Mouse (Mus musculus) liver, embryonic 14.5 days (tissue): ENCODE measurements around the gene Lkaaear1. TPM values are rescaled to one million over a fixed set of nuclear protein-coding genes. Genes with fewer than 3 reads are reported as not detected.

Experiments
- ATAC-seq: fragments of 200-750 bp; cut with Nextera tagmentation; 2 replicates; pipeline ENCODE4 v1.8.0; 2017; ENCODE audit warnings: moderate number of reproducible peaks, mild to moderate bottlenecking, moderate library complexity; ENCODE audit not compliant: insufficient read depth
- DNase-seq, 3 experiments: peaks; one replicate each; pipeline ENCODE4 v3.0.0-alpha.2; 2012 to 2013; ENCODE audit warnings: low read depth in 3 of 3, low spot score in 3 of 3
- H3K27ac ChIP-seq: fragments of 300-500 bp; sonication (generic); 2 replicates; pipeline ENCODE4 v1.5.1; 2014; ENCODE audit warnings: moderate library complexity, mild to moderate bottlenecking, control low read depth, inconsistent platforms
- H3K27me3 ChIP-seq: fragments of 300-500 bp; sonication (generic); 2 replicates; pipeline ENCODE4 v1.6.1; 2014; ENCODE audit warnings: mild to moderate bottlenecking, low read length, moderate library complexity; ENCODE audit not compliant: control insufficient read depth, insufficient read depth
- H3K36me3 ChIP-seq: fragments of 300-500 bp; sonication (generic); replicated peaks from 2 replicates; pipeline ENCODE4 v1.6.1; 2014; ENCODE audit warnings: low read depth; ENCODE audit not compliant: control insufficient read depth, insufficient read depth
- H3K4me1 ChIP-seq, 2 experiments: fragments of 200-500 bp in 1 of 2; fragments of 300-500 bp in 1 of 2; sonication (generic) in 1 of 2; replicated peaks; 2 replicates each; pipeline ENCODE4 v1.6.1; 2012 to 2014; ENCODE audit warnings: antibody characterized with exemption in 1 of 2, inconsistent platforms in 1 of 2, low read length in 1 of 2; ENCODE audit not compliant: control insufficient read depth in 2 of 2, insufficient read depth in 2 of 2
- H3K4me2 ChIP-seq: fragments of 300-500 bp; sonication (generic); 2 replicates; pipeline ENCODE4 v1.6.1; 2014; ENCODE audit warnings: low read depth, mild to moderate bottlenecking, control low read depth, moderate library complexity
- H3K4me3 ChIP-seq, 2 experiments: fragments of 200-500 bp in 1 of 2; fragments of 300-500 bp in 1 of 2; sonication (generic) in 1 of 2; 2 replicates each; pipeline ENCODE4 v1.5.1; 2012 to 2014; ENCODE audit warnings: low read depth in 2 of 2, low read length in 2 of 2, mild to moderate bottlenecking in 2 of 2, control low read depth in 1 of 2, inconsistent platforms in 1 of 2, moderate library complexity in 1 of 2; ENCODE audit not compliant: insufficient read depth in 1 of 2
- H3K9ac ChIP-seq: fragments of 300-500 bp; sonication (generic); replicated peaks from 2 replicates; pipeline ENCODE4 v1.6.1; 2014; ENCODE audit warnings: mild to moderate bottlenecking, control low read depth, moderate library complexity
- H3K9me3 ChIP-seq: fragments of 300-500 bp; sonication (generic); 2 replicates; pipeline ENCODE4 v1.6.1; 2016; ENCODE audit warnings: low read length, mixed read lengths; ENCODE audit not compliant: control insufficient read depth
- CTCF ChIP-seq: IDR thresholded peaks from 2 replicates; pipeline ENCODE4 v1.5.1; 2016; ENCODE audit warnings: antibody characterized with exemption, low read depth, control low read depth
- EP300 ChIP-seq: IDR thresholded peaks from 2 replicates; pipeline ENCODE4 v1.6.1; 2016; ENCODE audit warnings: antibody characterized with exemption, low read depth
- WGBS: fragments of 180-500 bp; shearing (Covaris S2); extraction: QIAGEN DNeasy Blood & Tissue Kit; methylation state at CpG from one replicate; pipeline ENCODE4 v1.1.7; 2014; ENCODE audit not compliant: insufficient replicate concordance; 5-methylcytosine and 5-hydroxymethylcytosine counted together
- polyA plus RNA-seq, 2 experiments: library from polyadenylated mRNA; depleted of rRNA in 1 of 2; stranded (reverse) in 1 of 2; unstranded in 1 of 2; fragments of >200 nt; fragmentation: Nextera tagmentation in 1 of 2; extraction: Ambion mirVana in 1 of 2; gene quantifications; 2 replicates each; pipeline versions ENCODE4 v1.2.1 to v1.2.3; 2012 to 2014

The Lkaaear1 gene
- polyA plus RNA-seq, 2 experiments: not detected

GRCm38 (mm10) chr2:181693339-181694280, 4.6 kb downstream of the Lkaaear1 start, which contains the start of gene Rgs19:
Gene Rgs19, minus strand, starts transcription at chr2:181693977.
- H3K36me3 ChIP-seq: no peaks in the 10 kb centered on the region
- no peaks in the 10 kb centered on the region; the same call in 1 of the 2 replicates for H3K27me3 ChIP-seq
- peaks cover 0 to 3% of the 10 kb centered on the region in 2 experiments; a peak in 2 of 4 replicates for H3K4me1 ChIP-seq
- H3K9ac ChIP-seq: peak within 1 kb of the TSS; percentile 40; the same call in 1 of the 2 replicates
- ATAC-seq (peak; percentile 73), DNase-seq (peak in 1 of 3 experiments; percentile 33)
- peak within 1 kb of the TSS; percentile 71 for H3K4me2 ChIP-seq
- H3K27ac ChIP-seq: no peak within 1 kb of the TSS
- H3K4me3 ChIP-seq: peak within 1 kb of the TSS; percentile 51 to 53
- WGBS: under 1% methylated on average over 72 of the region's 75 CpGs
- H3K9me3 ChIP-seq: no peaks in the 10 kb centered on the region
- TF ChIP-seq CTCF (no peak), EP300 (no peak)

GRCm38 (mm10) chr2:181692304-181692703, 5.9 kb downstream of the Lkaaear1 start:
- H3K9me3 ChIP-seq: no peaks in the 10 kb centered on the region
- H3K4me3 ChIP-seq: peak overlapping the region in 1 of 2 experiments; percentile 53; a peak in 1 of 4 replicates
- no peak for ATAC-seq
- H3K4me2 ChIP-seq: peak overlapping the region; percentile 71
- no peaks in the 10 kb centered on the region for H3K36me3 ChIP-seq
- H3K27me3 ChIP-seq: no peaks in the 10 kb centered on the region; the same call in 1 of the 2 replicates
- no peak overlapping the region for H3K27ac ChIP-seq
- peaks cover 0 to 3% of the 10 kb centered on the region in 2 experiments; a peak in 2 of 4 replicates for H3K4me1 ChIP-seq
- 59% methylated on average over 3 of the region's 3 CpGs for WGBS
- TF ChIP-seq EP300 (no peak), CTCF (no peak)
- H3K9ac ChIP-seq: no peak overlapping the region
- DNase-seq: no peak

- Histone ChIP-seq H3K4me2 (peak overlapping the region; percentile 71), H3K4me3 (peak overlapping the region in 1 of 2 experiments; percentile 10; a peak in 1 of 4 replicates), H3K4me1 (peaks cover 0 to 3% of the 10 kb centered on the region in 2 experiments; a peak in 2 of 4 replicates), H3K9ac (no peak overlapping the region), H3K27ac (no peak overlapping the region), H3K9me3 (no peaks in the 10 kb centered on the region), H3K27me3 (no peaks in the 10 kb centered on the region; the same call in 1 of the 2 replicates), H3K36me3 (no peaks in the 10 kb centered on the region)
- WGBS: 26% methylated on average over 4 of the region's 4 CpGs
- TF ChIP-seq EP300: no peak
- TF ChIP-seq CTCF: no peak
- ATAC-seq (no peak), DNase-seq (no peak)
These were observed 6.7 kb downstream of the Lkaaear1 start for GRCm38 (mm10) chr2:181691571-181691970.

GRCm38 (mm10) chr2:181691083-181691482, 7.2 kb downstream of the Lkaaear1 start:
- DNase-seq (no peak), ATAC-seq (no peak)
- Histone ChIP-seq H3K27ac (no peak overlapping the region), H3K4me3 (peak overlapping the region in 1 of 2 experiments; percentile 10; a peak in 1 of 4 replicates), H3K4me1 (peaks cover 0 to 3% of the 10 kb centered on the region in 2 experiments; a peak in 2 of 4 replicates), H3K27me3 (no peaks in the 10 kb centered on the region; the same call in 1 of the 2 replicates), H3K9ac (no peak overlapping the region), H3K36me3 (no peaks in the 10 kb centered on the region), H3K9me3 (no peaks in the 10 kb centered on the region), H3K4me2 (peak overlapping the region; percentile 26; the same call in 1 of the 2 replicates)
- 66% methylated on average over 6 of the region's 6 CpGs for WGBS
- TF ChIP-seq EP300: no peak
- TF ChIP-seq CTCF: no peak
